In the genomic region with DNA sequence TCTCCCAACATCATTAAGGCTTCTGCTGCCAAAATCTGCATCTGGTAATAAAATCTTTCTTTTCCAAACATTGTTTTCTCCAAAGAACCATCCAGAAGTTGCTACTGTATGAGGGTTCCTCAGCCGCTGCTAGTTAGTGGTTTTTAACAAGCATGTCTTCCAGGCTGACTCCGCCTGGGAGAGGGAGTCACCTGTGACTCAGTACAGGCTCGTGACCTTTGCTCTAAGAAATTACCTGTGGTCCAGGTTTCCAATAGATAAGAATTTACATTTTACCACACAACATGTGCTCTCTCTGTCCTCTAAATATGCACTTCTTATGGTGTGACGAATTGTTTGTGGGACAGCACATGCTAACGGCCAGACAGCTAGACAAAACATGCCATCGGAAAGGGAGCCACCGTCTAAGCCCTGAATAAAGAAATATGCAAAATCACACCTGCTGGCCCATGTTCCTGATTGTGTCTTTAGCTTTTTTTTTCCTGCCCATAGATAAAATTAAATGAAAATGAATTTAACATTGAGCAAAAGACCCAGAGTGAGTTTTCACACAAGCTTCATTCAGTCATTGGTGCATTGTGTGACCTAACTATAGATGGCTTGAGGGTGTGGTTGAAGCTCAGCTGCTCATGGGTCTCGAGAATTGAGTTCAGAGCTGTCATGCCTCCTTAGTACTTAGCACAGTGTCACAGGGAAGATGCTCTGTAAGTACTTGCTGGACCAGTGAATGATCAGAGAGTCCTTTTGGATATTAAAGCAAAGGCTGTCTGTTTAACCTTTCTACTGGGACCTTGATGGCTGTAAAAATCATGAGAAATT, we compare ENCODE assay signal across 29 mouse cellular contexts. TPM values are rescaled to one million over a fixed set of nuclear protein-coding genes. Genes with fewer than 3 reads are reported as not detected.
A peak's percentile ranks its signal among the peaks of the same experiment; 100 is the strongest.
DNase-seq lines count a peak whose midpoint lies in the region; ATAC-seq and TF ChIP-seq lines count a peak whose summit lies in the region.
"Had no signal": no experiment of that assay in that cellular context is flagged by ENCODE, and none has a peak within 500 bp of the region (broad histone marks: within the 10 kb centered on the region; RNA-seq: fewer than 3 reads in every experiment).

No protein-coding gene starts in this region.

- TF ChIP-seq CTCF in midbrain, postnatal 0 days (IDR thresholded peaks at IDR 0.05), result no peak

- no peaks in the 10 kb centered on the region for H3K36me3 ChIP-seq in forebrain, embryonic 16.5 days (ENCODE audit: control insufficient read depth, insufficient read depth)
- H3K36me3 ChIP-seq in forebrain, embryonic 11.5 days (ENCODE audit: control insufficient read depth, insufficient read depth, low read length), result no peaks in the 10 kb centered on the region
- no peaks in the 10 kb centered on the region for H3K36me3 ChIP-seq in midbrain, embryonic 14.5 days (ENCODE audit: control insufficient read depth, insufficient read depth, low read length)
- no peaks in the 10 kb centered on the region for H3K36me3 ChIP-seq in midbrain, postnatal 0 days (ENCODE audit: insufficient read depth, low read length)
- H3K36me3 ChIP-seq in intestine, embryonic 15.5 days, result no peaks in the 10 kb centered on the region
- H3K36me3 ChIP-seq: embryonic facial prominence, embryonic 10.5 days; embryonic facial prominence, embryonic 15.5 days; heart, embryonic 12.5 days; neural tube, embryonic 13.5 days had no signal

- H3K27ac ChIP-seq in forebrain, embryonic 16.5 days (ENCODE audit: low read length), result no peak overlapping the region
- H3K27ac ChIP-seq in forebrain, embryonic 11.5 days (ENCODE audit: low read depth, low read length), result no peak overlapping the region
- no peak overlapping the region for H3K27ac ChIP-seq in midbrain, embryonic 14.5 days (replicated peaks; ENCODE audit: low read depth, low read length)
- H3K27ac ChIP-seq in midbrain, postnatal 0 days (ENCODE audit: low read depth, low read length), result no peak overlapping the region
- H3K27ac ChIP-seq in intestine, embryonic 15.5 days, result no peak overlapping the region
- H3K27ac ChIP-seq: embryonic facial prominence, embryonic 10.5 days; embryonic facial prominence, embryonic 15.5 days; hindbrain, embryonic 14.5 days; kidney, postnatal 0 days; liver, embryonic 14.5 days; neural tube, embryonic 13.5 days had no signal

- H3K9me3 ChIP-seq in forebrain, embryonic 16.5 days (ENCODE audit: control insufficient read depth, low read length), result no peaks in the 10 kb centered on the region
- no peaks in the 10 kb centered on the region for H3K9me3 ChIP-seq in forebrain, embryonic 11.5 days (ENCODE audit: control insufficient read depth, low read length)
- no peaks in the 10 kb centered on the region for H3K9me3 ChIP-seq in midbrain, embryonic 14.5 days (ENCODE audit: control insufficient read depth, low read length)
- no peaks in the 10 kb centered on the region for H3K9me3 ChIP-seq in midbrain, postnatal 0 days (ENCODE audit: low read length)
- H3K9me3 ChIP-seq in intestine, embryonic 15.5 days, result no peaks in the 10 kb centered on the region
- H3K9me3 ChIP-seq: embryonic facial prominence, embryonic 10.5 days; embryonic facial prominence, embryonic 15.5 days; heart, embryonic 12.5 days had no signal

- H3K9ac ChIP-seq in forebrain, embryonic 16.5 days (replicated peaks; ENCODE audit: low read depth, low read length), result no peak overlapping the region
- H3K9ac ChIP-seq in forebrain, embryonic 11.5 days (ENCODE audit: low read length), result no peak overlapping the region
- H3K9ac ChIP-seq in midbrain, embryonic 14.5 days (replicated peaks; ENCODE audit: low read length), result no peak overlapping the region
- no peak overlapping the region for H3K9ac ChIP-seq in midbrain, postnatal 0 days (replicated peaks; ENCODE audit: low read length, poor library complexity, severe bottlenecking)
- no peak overlapping the region for H3K9ac ChIP-seq in intestine, embryonic 15.5 days
- H3K9ac ChIP-seq: embryonic facial prominence, embryonic 15.5 days; heart, embryonic 12.5 days; hindbrain, embryonic 14.5 days; liver, embryonic 14.5 days; neural tube, embryonic 13.5 days had no signal

- no peaks in the 10 kb centered on the region for H3K27me3 ChIP-seq in forebrain, embryonic 16.5 days (replicated peaks; ENCODE audit: control insufficient read depth, insufficient read depth, low read length)
- no peaks in the 10 kb centered on the region for H3K27me3 ChIP-seq in forebrain, embryonic 11.5 days (ENCODE audit: control insufficient read depth, insufficient read depth, low read length)
- no peaks in the 10 kb centered on the region for H3K27me3 ChIP-seq in midbrain, embryonic 14.5 days (ENCODE audit: control insufficient read depth, insufficient read depth, low read length)
- H3K27me3 ChIP-seq in midbrain, postnatal 0 days (ENCODE audit: insufficient read depth, low read length), result no peaks in the 10 kb centered on the region
- H3K27me3 ChIP-seq in intestine, embryonic 15.5 days (replicated peaks), result no peaks in the 10 kb centered on the region
- H3K27me3 ChIP-seq: embryonic facial prominence, embryonic 15.5 days; heart, embryonic 12.5 days; neural tube, embryonic 13.5 days had no signal

- no peak for DNase-seq in forebrain, embryonic 11.5 days (ENCODE audit: low spot score)
- DNase-seq in midbrain, embryonic 14.5 days, result no peak
- DNase-seq in midbrain, postnatal 0 days (ENCODE audit: low spot score), result no peak
- DNase-seq in skeletal muscle tissue, adult 2 months (ENCODE audit: low read depth, low spot score), result peak; percentile 7
- no peak for DNase-seq in kidney, adult 18-20 months
- DNase-seq: adrenal gland, adult 2 months; B cell, adult 2 months; cerebellum, adult 8-10 months; cerebellum, postnatal 25 days; gastrocnemius, postnatal 25 days; heart, postnatal 4 days; kidney, adult 8-10 months; kidney, postnatal 4 days; liver; lung, adult 2 months; lung, postnatal 10 days; right cerebral cortex, postnatal 4 days; thymus, adult 18-20 months; thymus, postnatal 25 days had no signal

- WGBS in forebrain, embryonic 16.5 days, result 46% methylated on average over 8 of the region's 8 CpGs
- WGBS in forebrain, embryonic 11.5 days, result 76% methylated on average over 8 of the region's 8 CpGs
- 39% methylated on average over 8 of the region's 8 CpGs for WGBS in midbrain, embryonic 14.5 days
- 52% methylated on average over 8 of the region's 8 CpGs for WGBS in midbrain, postnatal 0 days
- WGBS in intestine, embryonic 15.5 days, result 59% methylated on average over 8 of the region's 8 CpGs

- peaks cover 5% of the 10 kb centered on the region for H3K4me1 ChIP-seq in forebrain, embryonic 16.5 days (replicated peaks; ENCODE audit: control insufficient read depth, insufficient read depth, low read length)
- H3K4me1 ChIP-seq in forebrain, embryonic 11.5 days (replicated peaks; ENCODE audit: control insufficient read depth, insufficient read depth, low read length), result no peaks in the 10 kb centered on the region
- no peaks in the 10 kb centered on the region for H3K4me1 ChIP-seq in midbrain, embryonic 14.5 days (ENCODE audit: control insufficient read depth, insufficient read depth, low read length)
- H3K4me1 ChIP-seq in midbrain, postnatal 0 days (ENCODE audit: insufficient read depth, low read length), result no peaks in the 10 kb centered on the region
- no peaks in the 10 kb centered on the region for H3K4me1 ChIP-seq in intestine, embryonic 15.5 days (replicated peaks)
- H3K4me1 ChIP-seq: embryonic facial prominence, embryonic 10.5 days; heart, embryonic 12.5 days had no signal

- no peak overlapping the region for H3K4me2 ChIP-seq in forebrain, embryonic 16.5 days (ENCODE audit: low read length)
- H3K4me2 ChIP-seq in forebrain, embryonic 11.5 days (ENCODE audit: low read depth, low read length, severe bottlenecking), result no peak overlapping the region
- no peak overlapping the region for H3K4me2 ChIP-seq in midbrain, embryonic 14.5 days (ENCODE audit: low read length)
- no peak overlapping the region for H3K4me2 ChIP-seq in midbrain, postnatal 0 days (ENCODE audit: low read depth, low read length, poor library complexity, severe bottlenecking)
- H3K4me2 ChIP-seq in intestine, embryonic 15.5 days (replicated peaks), result no peak overlapping the region
- H3K4me2 ChIP-seq: embryonic facial prominence, embryonic 15.5 days; heart, embryonic 12.5 days; hindbrain, embryonic 14.5 days; neural tube, embryonic 13.5 days had no signal

- peak; percentile 69 for ATAC-seq in forebrain, embryonic 16.5 days
- ATAC-seq in forebrain, embryonic 11.5 days (replicated peaks; ENCODE audit: low FRiP score), result no peak
- peak; percentile 40; the same call in 1 of the 2 replicates for ATAC-seq in midbrain, embryonic 14.5 days (ENCODE audit: low FRiP score, low TSS enrichment)
- ATAC-seq in midbrain, postnatal 0 days (ENCODE audit: low FRiP score), result no peak
- peak; percentile 80 for ATAC-seq in intestine, embryonic 15.5 days
- ATAC-seq: activated CD4-positive, CD25-positive, alpha-beta regulatory T cell, adult 4 months had no signal

- H3K4me3 ChIP-seq in forebrain, embryonic 16.5 days (replicated peaks; ENCODE audit: low read length), result no peak overlapping the region
- H3K4me3 ChIP-seq in forebrain, embryonic 11.5 days (ENCODE audit: low read depth, low read length), result no peak overlapping the region
- H3K4me3 ChIP-seq in midbrain, embryonic 14.5 days (replicated peaks; ENCODE audit: low read depth, low read length), result no peak overlapping the region
- H3K4me3 ChIP-seq in midbrain, postnatal 0 days (ENCODE audit: low read depth, low read length), result no peak overlapping the region
- no peak overlapping the region for H3K4me3 ChIP-seq in intestine, embryonic 15.5 days (replicated peaks)
- H3K4me3 ChIP-seq: embryonic facial prominence, embryonic 10.5 days; embryonic facial prominence, embryonic 15.5 days; heart, embryonic 12.5 days; neural tube, embryonic 13.5 days had no signal

RNA-seq across cellular contexts. Expression of gene Ltbp1, which starts 29.0 kb away (rescaled TPM):
- 2.3 and 4.3 TPM in 2 replicates for polyA plus RNA-seq in forebrain, embryonic 16.5 days (2015; fragmentation: Nextera tagmentation; extraction: Ambion mirVana)
- 4.2 and 5.0 TPM in 2 replicates for polyA plus RNA-seq in forebrain, embryonic 11.5 days (2014; fragmentation: Nextera tagmentation; extraction: Ambion mirVana)
- 1.2 and 2.5 TPM in 2 replicates for polyA plus RNA-seq in midbrain, embryonic 14.5 days (2014; fragmentation: Nextera tagmentation; extraction: Ambion mirVana)
- 2.3 and 3.0 TPM in 2 replicates for total RNA-seq in midbrain, postnatal 0 days (2014; rRNA removed)
- 0.89 and 1.0 TPM in 2 replicates for polyA plus RNA-seq in midbrain, postnatal 0 days (2015; fragmentation: Nextera tagmentation; extraction: Ambion mirVana)
- 17.7 and 18.8 TPM in 2 replicates for polyA plus RNA-seq in intestine, embryonic 15.5 days (2015; fragmentation: Nextera tagmentation; extraction: Ambion mirVana)

Comparison
In these comparisons a context has a peak if more than half of its experiments do, and no peak if none do; other contexts are left out.
1. ATAC-seq: peak in forebrain, embryonic 16.5 days (single experiment), midbrain, embryonic 14.5 days (single experiment) and intestine, embryonic 15.5 days (single experiment); none in forebrain, embryonic 11.5 days (single experiment) and midbrain, postnatal 0 days (single experiment).